Mouse (Mus musculus) E14TG2a.4 (cell line): ENCODE measurements around the gene Polr1b.

ENCODE experiments used
- H3K27me3 ChIP-seq: 2 replicates; pipeline ENCODE4 v1.6.1; 2014; ENCODE audit warnings: low read length, control low read depth; ENCODE audit not compliant: insufficient read depth
- H3K36me3 ChIP-seq: 2 replicates; pipeline ENCODE4 v1.6.1; 2014; ENCODE audit warnings: low read length, control low read depth; ENCODE audit not compliant: insufficient read depth
- H3K4me1 ChIP-seq: replicated peaks from 2 replicates; pipeline ENCODE4 v1.6.1; 2014; ENCODE audit warnings: low read depth, low read length, control low read depth
- H3K4me3 ChIP-seq: replicated peaks from 2 replicates; pipeline ENCODE4 v1.5.1; 2014; ENCODE audit warnings: mild to moderate bottlenecking, low read length
- H3K9me3 ChIP-seq: 2 replicates; pipeline ENCODE4 v1.6.1; 2014; ENCODE audit warnings: low read length, control low read depth
- CTCF ChIP-seq: conservative IDR thresholded peaks from 2 replicates; pipeline ENCODE4 v1.5.1; 2014; ENCODE audit warnings: low read length
- NANOG ChIP-seq: IDR thresholded peaks from 2 replicates; pipeline ENCODE4 v1.6.1; 2014; ENCODE audit warnings: borderline replicate concordance, low read length, mixed read lengths
- POU5F1 ChIP-seq: IDR thresholded peaks from 2 replicates; pipeline ENCODE4 v1.6.1; 2014; ENCODE audit warnings: low read length, borderline replicate concordance

Polr1b gene

GRCm38 (mm10) chr2:129092810-129093209 is 8.0 kb upstream of the Polr1b start:
- Histone ChIP-seq H3K9me3 (no peaks in the 10 kb centered on the region), H3K4me3 (peak overlapping the region; percentile 43; the same call in 1 of the 2 replicates), H3K27me3 (no peaks in the 10 kb centered on the region), H3K36me3 (peaks cover 52% of the 10 kb centered on the region), H3K4me1 (peaks cover 31% of the 10 kb centered on the region)
- no peak for TF ChIP-seq CTCF
- TF ChIP-seq NANOG, result no peak
- TF ChIP-seq POU5F1, result no peak

DNA sequence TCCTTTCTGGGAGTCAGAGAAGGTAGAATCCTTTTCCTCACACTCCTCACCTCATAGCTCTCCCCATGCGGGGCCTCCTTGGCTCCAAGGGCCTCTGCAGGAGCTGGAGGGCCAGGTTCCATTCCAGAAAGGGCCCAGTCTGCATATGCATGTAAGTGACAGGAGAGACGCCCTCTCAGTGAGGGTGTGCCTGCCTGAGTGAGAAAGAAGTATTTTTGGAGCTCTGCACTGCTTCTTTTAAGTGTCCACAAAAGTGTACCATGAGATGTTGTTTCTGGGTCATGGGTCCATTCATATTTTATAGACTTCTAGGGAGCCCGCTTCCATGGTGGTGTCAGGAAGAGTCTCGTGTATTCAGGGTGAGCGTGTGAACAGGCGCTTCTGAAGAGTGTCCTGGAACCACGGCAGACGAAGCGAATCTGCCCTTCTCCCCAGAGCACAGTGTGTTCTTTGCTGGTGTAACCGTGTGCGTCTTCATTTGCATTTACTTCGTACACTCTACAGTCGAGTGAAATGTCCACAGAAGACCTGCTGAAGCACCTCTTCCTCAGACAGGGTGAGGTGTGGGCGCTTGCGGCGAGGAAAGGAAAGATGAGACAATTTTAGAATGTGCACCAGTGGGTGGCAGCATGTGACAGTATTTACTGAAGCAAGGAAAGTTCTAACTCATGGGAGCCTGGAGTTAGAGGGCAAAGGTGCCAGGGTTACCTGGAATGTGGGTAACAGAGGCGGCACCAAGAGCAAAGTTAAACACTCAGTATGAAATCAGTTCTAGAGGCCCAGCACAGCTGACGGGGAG is 6.7 kb upstream of the Polr1b start:
- no peak for TF ChIP-seq CTCF
- TF ChIP-seq POU5F1, result no peak
- no peak for TF ChIP-seq NANOG
- H3K9me3 ChIP-seq, result no peaks in the 10 kb centered on the region
- H3K4me1 ChIP-seq, result peaks cover 31% of the 10 kb centered on the region
- H3K27me3 ChIP-seq, result no peaks in the 10 kb centered on the region
- H3K4me3 ChIP-seq, result no peak overlapping the region
- peaks cover 43% of the 10 kb centered on the region for H3K36me3 ChIP-seq

GRCm38 (mm10) chr2:129112924-129113323 is 12.1 kb downstream of the Polr1b start:
- peaks cover 95% of the 10 kb centered on the region for H3K36me3 ChIP-seq
- H3K4me3 ChIP-seq, result no peak overlapping the region
- H3K27me3 ChIP-seq, result no peaks in the 10 kb centered on the region
- peaks cover 35% of the 10 kb centered on the region for H3K4me1 ChIP-seq
- TF ChIP-seq NANOG (no peak), POU5F1 (no peak), CTCF (no peak)
- H3K9me3 ChIP-seq, result no peaks in the 10 kb centered on the region

GRCm38 (mm10) chr2:129115706-129116367 is 15.0 kb downstream of the Polr1b start:
- Histone ChIP-seq H3K9me3 (no peaks in the 10 kb centered on the region), H3K4me1 (peaks cover 41% of the 10 kb centered on the region), H3K4me3 (no peak overlapping the region), H3K36me3 (peaks cover 100% of the 10 kb centered on the region), H3K27me3 (no peaks in the 10 kb centered on the region)
- TF ChIP-seq POU5F1 (no peak), NANOG (no peak), CTCF (no peak)

GRCm38 (mm10) chr2:129116368-129116739 is 15.6 kb downstream of the Polr1b start:
- Histone ChIP-seq H3K4me1 (peaks cover 45% of the 10 kb centered on the region), H3K9me3 (no peaks in the 10 kb centered on the region), H3K27me3 (no peaks in the 10 kb centered on the region), H3K36me3 (peaks cover 100% of the 10 kb centered on the region), H3K4me3 (no peak overlapping the region)
- TF ChIP-seq CTCF (no peak), POU5F1 (no peak), NANOG (no peak)

- Histone ChIP-seq H3K36me3 (peaks cover 100% of the 10 kb centered on the region), H3K4me3 (no peak overlapping the region), H3K27me3 (no peaks in the 10 kb centered on the region), H3K4me1 (peaks cover 45% of the 10 kb centered on the region), H3K9me3 (no peaks in the 10 kb centered on the region)
- no peak for TF ChIP-seq CTCF
- no peak for TF ChIP-seq NANOG
- no peak for TF ChIP-seq POU5F1
Observed at GRCm38 (mm10) chr2:129118061-129118460, 17.3 kb downstream of the Polr1b start.

GRCm38 (mm10) chr2:129121986-129122385 is 21.2 kb downstream of the Polr1b start:
- peaks cover 54% of the 10 kb centered on the region for H3K4me1 ChIP-seq
- H3K9me3 ChIP-seq, result no peaks in the 10 kb centered on the region
- peaks cover 100% of the 10 kb centered on the region for H3K36me3 ChIP-seq
- no peaks in the 10 kb centered on the region for H3K27me3 ChIP-seq
- TF ChIP-seq POU5F1, result no peak
- TF ChIP-seq NANOG, result no peak
- TF ChIP-seq CTCF, result no peak
- H3K4me3 ChIP-seq, result no peak overlapping the region

DNA sequence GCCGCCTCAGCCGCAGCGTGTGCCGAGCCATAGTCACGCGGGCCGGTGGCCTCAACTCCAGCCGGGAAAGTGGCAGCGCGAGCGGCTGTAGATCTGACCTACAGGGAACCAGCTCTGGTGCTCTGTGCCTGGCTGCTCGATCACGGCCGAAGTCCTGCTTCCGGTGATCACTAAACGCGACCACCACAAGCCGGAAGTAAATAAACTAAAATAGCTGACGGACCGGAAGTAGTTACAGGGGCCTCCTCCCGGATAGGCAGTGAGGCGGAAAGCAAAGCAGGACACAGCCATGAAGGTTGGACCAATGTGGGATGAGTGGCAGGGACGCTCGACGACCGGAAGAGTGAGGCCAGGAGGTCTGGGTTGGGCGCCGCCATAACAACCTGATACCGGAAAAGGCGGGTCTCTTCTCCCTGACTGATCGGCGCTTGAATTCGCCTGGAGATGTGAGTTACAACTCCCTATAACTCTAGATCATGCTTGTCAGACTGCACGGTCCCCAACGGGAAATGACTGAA is 28.7 kb downstream of the Polr1b start, which contains the start of gene Chchd5:
Gene Chchd5, plus strand, starts transcription at position 289 of the 518 bp plus-strand sequence.
- Histone ChIP-seq H3K4me3 (peak within 1 kb of the TSS; percentile 92), H3K36me3 (peaks cover 82% of the 10 kb centered on the region), H3K4me1 (peaks cover 62% of the 10 kb centered on the region), H3K9me3 (no peaks in the 10 kb centered on the region), H3K27me3 (no peaks in the 10 kb centered on the region)
- TF ChIP-seq POU5F1 (no peak), NANOG (no peak), CTCF (no peak)
